Mouse (Mus musculus): ENCODE results near the gene 1700016K19Rik. TPM values are rescaled to one million over a fixed set of nuclear protein-coding genes. Genes with fewer than 3 reads are reported as not detected.

Gene 1700016K19Rik
- polyA plus RNA-seq, 1 experiment, result not detected

DNA sequence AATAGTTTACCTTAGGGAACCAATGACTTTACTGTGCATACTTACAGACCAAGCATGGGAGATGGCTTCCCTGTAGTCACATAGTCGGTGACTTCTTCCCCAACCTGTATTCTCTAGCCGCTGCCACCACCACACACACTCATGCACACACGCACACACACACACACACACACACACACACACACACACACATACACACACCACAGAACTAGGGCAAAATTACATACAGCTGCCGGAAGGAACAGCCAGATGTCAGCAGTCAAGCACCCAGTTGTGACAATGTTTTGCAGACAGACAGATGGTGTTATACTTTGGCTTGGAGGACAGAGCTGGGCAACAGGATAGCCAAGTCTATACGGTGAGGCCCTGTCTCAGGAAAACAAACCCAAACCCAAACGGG lies 21.7 kb upstream of the 1700016K19Rik start:
- H3K4me1 ChIP-seq (ENCODE audit: control insufficient read depth, insufficient read depth, low read length), result peaks cover 2% of the 10 kb centered on the region
- H3K27ac ChIP-seq (ENCODE audit: insufficient read depth, low read depth, low read length), result no peak overlapping the region
- TF ChIP-seq POLR2A (IDR thresholded peaks at IDR 0.05; ENCODE audit: insufficient read depth, low read depth, low read length) (no peak), CTCF (IDR thresholded peaks at IDR 0.05; ENCODE audit: insufficient read depth, low read depth, low read length) (no peak)
- no peak overlapping the region for H3K4me3 ChIP-seq (ENCODE audit: insufficient read depth, low read depth, low read length)
- 88% methylated on average over 6 of the region's 6 CpGs for WGBS

DNA sequence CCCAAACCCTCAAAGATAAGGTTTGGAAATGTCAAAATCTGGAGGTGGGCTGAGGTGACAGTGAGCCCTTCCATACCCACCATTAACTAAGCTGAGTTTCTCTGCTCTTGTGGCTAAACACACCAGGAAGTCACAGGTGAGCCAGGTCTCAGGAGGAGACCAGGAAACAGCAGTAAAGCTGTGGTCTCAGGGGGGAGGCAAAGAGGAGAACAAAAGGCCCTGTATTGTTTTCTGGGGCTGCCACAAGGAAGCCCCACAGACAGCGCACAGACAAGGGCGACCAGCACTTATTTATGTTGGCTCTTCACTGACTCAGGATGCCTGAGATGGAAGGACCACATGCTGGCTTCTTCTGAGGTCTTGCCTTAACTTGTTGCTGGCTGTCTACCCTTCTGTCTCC lies 19.3 kb upstream of the 1700016K19Rik start:
- TF ChIP-seq POLR2A (IDR thresholded peaks at IDR 0.05; ENCODE audit: insufficient read depth, low read depth, low read length) (no peak), CTCF (IDR thresholded peaks at IDR 0.05; ENCODE audit: insufficient read depth, low read depth, low read length) (no peak)
- H3K4me1 ChIP-seq (ENCODE audit: control insufficient read depth, insufficient read depth, low read length), result no peaks in the 10 kb centered on the region
- H3K4me3 ChIP-seq (ENCODE audit: insufficient read depth, low read depth, low read length), result no peak overlapping the region
- 57% methylated on average over 2 of the region's 2 CpGs for WGBS
- H3K27ac ChIP-seq (ENCODE audit: insufficient read depth, low read depth, low read length), result no peak overlapping the region

DNA sequence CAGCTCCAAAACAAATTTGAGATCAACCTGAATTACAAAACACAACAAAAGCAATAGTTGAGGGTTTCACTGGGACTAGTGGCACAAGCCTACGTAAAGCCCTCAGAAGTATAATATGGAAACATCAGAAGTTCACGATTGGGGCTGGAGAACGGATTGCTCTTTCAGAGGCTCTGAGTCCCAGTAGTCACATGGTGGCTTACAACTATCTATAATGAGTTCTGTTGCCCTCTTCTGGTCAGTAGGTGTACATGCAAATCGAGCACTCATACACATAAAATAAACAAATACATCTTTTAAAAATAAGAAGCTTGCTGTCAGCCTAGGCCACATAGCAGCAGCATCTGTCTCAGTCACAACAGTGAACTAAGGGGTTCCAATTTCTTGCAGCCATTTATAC lies 16.5 kb upstream of the 1700016K19Rik start:
- no peaks in the 10 kb centered on the region for H3K4me1 ChIP-seq (ENCODE audit: control insufficient read depth, insufficient read depth, low read length)
- TF ChIP-seq CTCF (IDR thresholded peaks at IDR 0.05; ENCODE audit: insufficient read depth, low read depth, low read length) (no peak), POLR2A (IDR thresholded peaks at IDR 0.05; ENCODE audit: insufficient read depth, low read depth, low read length) (no peak)
- no peak overlapping the region for H3K27ac ChIP-seq (ENCODE audit: insufficient read depth, low read depth, low read length)
- H3K4me3 ChIP-seq (ENCODE audit: insufficient read depth, low read depth, low read length), result no peak overlapping the region
- 64% methylated on average over 4 of the region's 4 CpGs for WGBS

DNA sequence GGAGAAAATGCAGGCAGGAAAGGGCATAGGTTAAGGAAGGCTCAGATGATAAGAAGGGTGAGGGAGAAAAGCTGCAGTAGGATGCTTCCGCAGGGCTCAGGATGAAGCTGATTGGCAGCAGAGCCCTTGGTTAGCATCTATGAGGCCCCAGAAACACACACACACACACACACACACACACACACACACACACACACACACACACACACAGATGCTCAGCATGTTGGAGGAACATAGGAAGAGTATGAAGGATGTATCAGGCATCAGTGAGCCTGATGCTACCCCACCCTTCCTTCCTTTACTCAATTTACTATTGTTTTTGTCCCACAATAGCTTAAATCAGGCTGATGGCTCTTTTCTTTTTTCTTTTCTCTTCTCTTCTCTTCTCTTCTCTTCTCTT lies 15.1 kb upstream of the 1700016K19Rik start:
- Histone ChIP-seq H3K27ac (ENCODE audit: insufficient read depth, low read depth, low read length) (no peak overlapping the region), H3K4me1 (ENCODE audit: control insufficient read depth, insufficient read depth, low read length) (no peaks in the 10 kb centered on the region), H3K4me3 (ENCODE audit: insufficient read depth, low read depth, low read length) (no peak overlapping the region)
- 89% methylated on average over 1 of the region's 1 CpGs for WGBS
- TF ChIP-seq POLR2A (IDR thresholded peaks at IDR 0.05; ENCODE audit: insufficient read depth, low read depth, low read length) (no peak), CTCF (IDR thresholded peaks at IDR 0.05; ENCODE audit: insufficient read depth, low read depth, low read length) (no peak)

DNA sequence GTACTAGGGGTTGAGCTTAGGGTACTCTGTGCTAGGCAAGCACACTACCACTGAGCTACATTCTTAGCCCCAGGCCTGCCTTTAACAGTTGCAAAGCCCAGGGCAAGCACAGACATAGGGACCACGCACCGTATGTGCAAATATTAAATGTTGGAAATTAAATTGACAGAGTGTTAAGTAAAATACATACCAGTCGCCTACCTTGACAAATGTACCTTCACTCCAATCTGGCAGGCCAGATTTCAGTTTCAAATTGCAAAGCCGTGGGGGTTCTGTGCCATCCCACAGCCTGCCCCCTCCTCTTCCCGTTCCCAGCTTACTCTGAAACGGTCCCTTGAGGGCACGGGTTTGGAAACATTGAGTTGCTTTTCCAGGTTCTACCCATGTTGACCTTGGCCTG lies 13.8 kb upstream of the 1700016K19Rik start:
- Histone ChIP-seq H3K27ac (ENCODE audit: insufficient read depth, low read depth, low read length) (no peak overlapping the region), H3K4me1 (ENCODE audit: control insufficient read depth, insufficient read depth, low read length) (no peaks in the 10 kb centered on the region), H3K4me3 (ENCODE audit: insufficient read depth, low read depth, low read length) (no peak overlapping the region)
- TF ChIP-seq CTCF (IDR thresholded peaks at IDR 0.05; ENCODE audit: insufficient read depth, low read depth, low read length) (no peak), POLR2A (IDR thresholded peaks at IDR 0.05; ENCODE audit: insufficient read depth, low read depth, low read length) (no peak)
- 84% methylated on average over 7 of the region's 7 CpGs for WGBS

DNA sequence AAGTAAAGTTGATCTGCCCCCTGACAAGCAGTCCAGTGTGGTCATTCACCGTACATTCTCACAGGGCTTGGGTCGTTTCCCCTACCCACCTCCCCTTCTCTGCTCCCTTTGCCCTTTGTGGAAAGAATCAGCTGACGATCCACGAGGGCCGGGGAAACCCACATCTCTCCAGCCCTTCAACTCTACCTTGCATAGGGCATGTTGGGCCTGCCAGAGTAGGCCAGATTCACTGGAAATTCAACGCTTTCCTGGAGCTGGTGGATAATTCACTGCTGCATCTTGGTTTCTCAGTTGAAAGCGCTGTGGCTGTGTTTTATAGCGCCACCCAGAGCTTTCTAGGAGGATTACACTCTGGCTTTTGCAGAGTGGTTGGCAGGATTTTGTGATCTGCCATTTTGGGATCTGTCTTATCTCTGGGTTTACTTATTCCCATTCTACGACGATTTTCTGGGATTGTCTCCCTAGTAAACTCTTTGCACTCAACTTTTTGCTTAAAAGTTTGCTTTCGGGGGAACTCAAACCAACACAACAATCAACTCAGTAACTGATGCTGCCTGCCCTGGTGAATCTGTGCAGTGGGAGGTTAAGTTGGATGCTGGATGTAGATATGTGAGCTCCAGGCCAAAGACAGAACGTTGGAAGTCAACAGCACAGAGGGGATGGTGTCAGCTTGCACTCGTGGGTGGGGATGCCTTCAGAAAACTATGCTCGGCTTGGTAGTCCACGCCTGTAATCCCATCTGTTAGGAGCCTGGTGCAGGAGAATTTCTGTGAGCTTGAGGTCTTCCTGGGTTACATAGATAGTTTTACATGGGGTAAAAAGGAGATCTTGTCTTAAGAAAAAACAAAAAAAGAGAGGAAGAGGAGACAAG lies 8.5 kb upstream of the 1700016K19Rik start:
- 83% methylated on average over 15 of the region's 15 CpGs for WGBS
- Histone ChIP-seq H3K4me1 (ENCODE audit: control insufficient read depth, insufficient read depth, low read length) (no peaks in the 10 kb centered on the region), H3K27ac (ENCODE audit: insufficient read depth, low read depth, low read length) (no peak overlapping the region), H3K4me3 (ENCODE audit: insufficient read depth, low read depth, low read length) (no peak overlapping the region)
- TF ChIP-seq CTCF (IDR thresholded peaks at IDR 0.05; ENCODE audit: insufficient read depth, low read depth, low read length) (no peak), POLR2A (IDR thresholded peaks at IDR 0.05; ENCODE audit: insufficient read depth, low read depth, low read length) (no peak)

DNA sequence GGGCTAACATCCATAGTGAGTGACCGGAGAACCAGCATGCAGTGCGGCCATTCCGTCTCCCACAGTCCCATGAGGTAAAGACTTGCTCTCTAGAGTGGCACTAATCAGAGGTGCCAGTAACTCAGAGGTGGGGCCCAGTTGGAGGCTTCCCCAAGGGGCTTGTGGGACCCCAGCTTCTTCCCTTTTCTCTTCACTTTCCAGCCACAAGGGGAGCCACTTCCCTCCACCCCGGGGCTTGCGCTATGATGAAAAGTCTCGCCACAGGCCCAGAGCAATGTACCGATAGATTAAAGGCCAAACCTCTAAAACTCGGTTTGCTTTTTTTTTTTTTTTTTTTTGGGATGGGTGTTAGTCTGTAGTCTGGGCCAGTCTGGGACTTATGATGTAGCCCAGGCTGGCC lies 7.8 kb upstream of the 1700016K19Rik start:
- Histone ChIP-seq H3K27ac (ENCODE audit: insufficient read depth, low read depth, low read length) (no peak overlapping the region), H3K4me3 (ENCODE audit: insufficient read depth, low read depth, low read length) (no peak overlapping the region), H3K4me1 (ENCODE audit: control insufficient read depth, insufficient read depth, low read length) (no peaks in the 10 kb centered on the region)
- no peak for TF ChIP-seq CTCF (IDR thresholded peaks at IDR 0.05; ENCODE audit: insufficient read depth, low read depth, low read length)
- TF ChIP-seq POLR2A (IDR thresholded peaks at IDR 0.05; ENCODE audit: insufficient read depth, low read depth, low read length), result no peak
- WGBS, result 93% methylated on average over 8 of the region's 8 CpGs

DNA sequence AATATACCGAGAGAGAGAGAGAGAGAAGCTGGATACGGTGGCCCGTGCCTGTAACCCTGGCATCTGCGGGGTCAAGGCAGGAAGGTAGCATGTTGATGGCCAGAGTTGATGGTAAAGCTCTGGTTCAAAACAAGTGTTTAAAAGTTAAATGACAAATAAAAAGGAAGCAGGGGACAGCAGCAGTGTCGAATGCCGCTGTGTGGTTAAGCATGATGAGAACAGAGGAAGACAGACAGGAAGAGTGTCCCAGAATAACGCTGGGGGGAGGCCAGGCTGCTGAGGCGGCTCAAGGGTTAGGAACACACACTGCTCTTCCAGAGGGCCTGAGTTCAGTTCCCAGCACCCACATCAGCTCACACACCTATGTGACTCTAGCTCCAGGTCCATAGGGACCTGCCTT lies 7.2 kb upstream of the 1700016K19Rik start:
- no peak overlapping the region for H3K4me3 ChIP-seq (ENCODE audit: insufficient read depth, low read depth, low read length)
- WGBS, result 88% methylated on average over 8 of the region's 8 CpGs
- H3K27ac ChIP-seq (ENCODE audit: insufficient read depth, low read depth, low read length), result no peak overlapping the region
- H3K4me1 ChIP-seq (ENCODE audit: control insufficient read depth, insufficient read depth, low read length), result no peaks in the 10 kb centered on the region
- TF ChIP-seq POLR2A (IDR thresholded peaks at IDR 0.05; ENCODE audit: insufficient read depth, low read depth, low read length), result no peak
- TF ChIP-seq CTCF (IDR thresholded peaks at IDR 0.05; ENCODE audit: insufficient read depth, low read depth, low read length), result no peak

DNA sequence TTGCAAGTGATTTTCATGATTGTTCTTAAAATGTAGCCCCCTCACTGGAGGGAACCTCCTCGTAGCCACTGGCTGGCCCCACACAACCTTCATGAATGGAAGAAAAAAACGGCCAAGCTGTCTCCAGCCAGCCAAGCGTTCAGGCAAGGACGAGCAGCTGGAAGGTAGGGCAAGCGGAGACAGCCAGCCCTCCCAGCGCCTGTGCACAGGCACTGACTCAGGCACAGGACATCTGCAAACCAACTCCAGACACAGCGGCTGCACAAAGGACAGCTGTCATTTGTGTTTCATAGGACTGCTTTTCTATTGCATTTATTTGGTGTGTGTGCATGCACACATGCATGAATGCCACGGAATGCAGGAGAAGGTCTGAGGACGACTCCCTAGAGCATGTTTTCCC lies 5.4 kb upstream of the 1700016K19Rik start:
- WGBS, result 52% methylated on average over 9 of the region's 9 CpGs
- H3K4me3 ChIP-seq (ENCODE audit: insufficient read depth, low read depth, low read length), result no peak overlapping the region
- no peak for TF ChIP-seq POLR2A (IDR thresholded peaks at IDR 0.05; ENCODE audit: insufficient read depth, low read depth, low read length)
- TF ChIP-seq CTCF (IDR thresholded peaks at IDR 0.05; ENCODE audit: insufficient read depth, low read depth, low read length), result no peak
- H3K27ac ChIP-seq (ENCODE audit: insufficient read depth, low read depth, low read length), result no peak overlapping the region
- H3K4me1 ChIP-seq (ENCODE audit: control insufficient read depth, insufficient read depth, low read length), result 0 out of 2 replicates have a peak, but pooled peaks cover under 1% of the 10 kb centered on the region
